Mouse (Mus musculus) neural tube, embryonic 14.5 days (tissue): ENCODE results near the gene Tnpo3. TPM values are rescaled to one million over a fixed set of nuclear protein-coding genes. Genes with fewer than 3 reads are reported as not detected.

Experiments
- ATAC-seq: fragments of 200-750 bp; cut with Nextera tagmentation; 2 replicates; pipeline ENCODE4 v1.8.0; 2017; ENCODE audit warnings: low read depth, mild to moderate bottlenecking, moderate TSS enrichment, moderate library complexity
- H3K27ac ChIP-seq: fragments of 300-500 bp; sonication (generic); 2 replicates; pipeline ENCODE4 v1.5.1; 2014; ENCODE audit warnings: low read depth, mild to moderate bottlenecking, control low read depth, low read length, moderate library complexity, mixed read lengths
- H3K27me3 ChIP-seq: fragments of 300-500 bp; sonication (generic); 2 replicates; pipeline ENCODE4 v1.6.1; 2014; ENCODE audit warnings: low read length; ENCODE audit not compliant: control insufficient read depth, insufficient read depth
- H3K36me3 ChIP-seq: fragments of 300-500 bp; sonication (generic); 2 replicates; pipeline ENCODE4 v1.6.1; 2014; ENCODE audit warnings: low read length, mixed read lengths; ENCODE audit not compliant: control insufficient read depth, insufficient read depth
- H3K4me1 ChIP-seq: fragments of 300-500 bp; sonication (generic); 2 replicates; pipeline ENCODE4 v1.6.1; 2014; ENCODE audit warnings: low read length; ENCODE audit not compliant: control insufficient read depth, insufficient read depth
- H3K4me2 ChIP-seq: fragments of 300-500 bp; sonication (generic); 2 replicates; pipeline ENCODE4 v1.6.1; 2014; ENCODE audit warnings: mild to moderate bottlenecking, low read depth, low read length, control low read depth
- H3K4me3 ChIP-seq: fragments of 300-500 bp; sonication (generic); 2 replicates; pipeline ENCODE4 v1.5.1; 2014; ENCODE audit warnings: low read depth, low read length, control low read depth, mixed read lengths
- H3K9ac ChIP-seq: fragments of 300-500 bp; sonication (generic); replicated peaks from 2 replicates; pipeline ENCODE4 v1.6.1; 2014; ENCODE audit warnings: low read depth, mild to moderate bottlenecking, control low read depth, low read length, mixed read lengths
- H3K9me3 ChIP-seq: fragments of 300-500 bp; sonication (generic); 2 replicates; pipeline ENCODE4 v1.6.1; 2016; ENCODE audit warnings: low read length; ENCODE audit not compliant: control insufficient read depth
- WGBS: fragments of 180-500 bp; shearing (Covaris S2); extraction: QIAGEN DNeasy Blood & Tissue Kit; methylation state at CpG from one replicate; pipeline ENCODE4 v1.1.7; 2014; 5-methylcytosine and 5-hydroxymethylcytosine counted together
- polyA plus RNA-seq: library from polyadenylated mRNA; unstranded; fragments of >200 nt; fragmentation: Nextera tagmentation; extraction: Ambion mirVana; gene quantifications from 2 replicates; pipeline ENCODE4 v1.2.1, GENCODE M21; 2014

Tnpo3 gene
- polyA plus RNA-seq, 1 experiment from 2014 or later, result 83.1 TPM

GRCm38 (mm10) chr6:29506834-29507233 is 102.9 kb downstream of the Tnpo3 start:
- peak; percentile 42; the same call in 1 of the 2 replicates for ATAC-seq

GRCm38 (mm10) chr6:29505493-29505892 is 104.2 kb downstream of the Tnpo3 start:
- WGBS, result 88% methylated on average over 5 of the region's 5 CpGs
- ATAC-seq, result no peak
- Histone ChIP-seq H3K27me3 (peaks cover 8% of the 10 kb centered on the region; the same call in 1 of the 2 replicates), H3K9ac (no peak overlapping the region), H3K4me1 (peaks cover 7% of the 10 kb centered on the region; the same call in 1 of the 2 replicates), H3K9me3 (no peaks in the 10 kb centered on the region), H3K4me2 (no peak overlapping the region), H3K4me3 (no peak overlapping the region), H3K36me3 (no peaks in the 10 kb centered on the region), H3K27ac (no peak overlapping the region)

More at GRCm38 (mm10) chr6:29506834-29507233, 102.9 kb downstream of the Tnpo3 start:
- WGBS, result 22% methylated on average over 8 of the region's 8 CpGs
- Histone ChIP-seq H3K36me3 (no peaks in the 10 kb centered on the region), H3K27me3 (peaks cover 8% of the 10 kb centered on the region; the same call in 1 of the 2 replicates), H3K4me2 (peak overlapping the region; percentile 62), H3K4me1 (peaks cover 7% of the 10 kb centered on the region; the same call in 1 of the 2 replicates), H3K9ac (0 out of 2 replicates have a peak overlapping the region, but pooled peaks have one; percentile 52), H3K27ac (no peak overlapping the region), H3K9me3 (no peaks in the 10 kb centered on the region), H3K4me3 (peak overlapping the region; percentile 42)

- Histone ChIP-seq H3K4me1 (no peaks in the 10 kb centered on the region), H3K4me3 (no peak overlapping the region), H3K4me2 (no peak overlapping the region), H3K27me3 (peaks cover 5% of the 10 kb centered on the region), H3K36me3 (no peaks in the 10 kb centered on the region), H3K27ac (no peak overlapping the region), H3K9me3 (no peaks in the 10 kb centered on the region), H3K9ac (no peak overlapping the region)
- WGBS, result 100% methylated on average over 1 of the region's 1 CpGs
- no peak for ATAC-seq
Observed at GRCm38 (mm10) chr6:29501599-29501998, 108.1 kb downstream of the Tnpo3 start.

- H3K4me1 ChIP-seq, result no peaks in the 10 kb centered on the region
- H3K27me3 ChIP-seq, result peaks cover 10% of the 10 kb centered on the region
- H3K9ac ChIP-seq, result no peak overlapping the region
- H3K9me3 ChIP-seq, result no peaks in the 10 kb centered on the region
- no peak for ATAC-seq
- H3K4me2 ChIP-seq, result no peak overlapping the region
- no peak overlapping the region for H3K27ac ChIP-seq
- WGBS, result 93% methylated on average over 6 of the region's 6 CpGs
- no peak overlapping the region for H3K4me3 ChIP-seq
- H3K36me3 ChIP-seq, result no peaks in the 10 kb centered on the region
Observed at GRCm38 (mm10) chr6:29500810-29501209, 108.9 kb downstream of the Tnpo3 start.

GRCm38 (mm10) chr6:29500177-29500576 is 109.5 kb downstream of the Tnpo3 start:
- Histone ChIP-seq H3K4me1 (no peaks in the 10 kb centered on the region), H3K27me3 (peaks cover 10% of the 10 kb centered on the region), H3K27ac (no peak overlapping the region), H3K4me2 (no peak overlapping the region), H3K36me3 (no peaks in the 10 kb centered on the region), H3K9me3 (no peaks in the 10 kb centered on the region), H3K9ac (no peak overlapping the region), H3K4me3 (no peak overlapping the region)
- ATAC-seq, result no peak
- 95% methylated on average over 7 of the region's 7 CpGs for WGBS

- Histone ChIP-seq H3K4me3 (no peak overlapping the region), H3K27me3 (peaks cover 10% of the 10 kb centered on the region), H3K9me3 (no peaks in the 10 kb centered on the region), H3K27ac (no peak overlapping the region), H3K4me2 (no peak overlapping the region), H3K4me1 (no peaks in the 10 kb centered on the region), H3K36me3 (no peaks in the 10 kb centered on the region), H3K9ac (no peak overlapping the region)
- WGBS, result 44% methylated on average over 2 of the region's 2 CpGs
- no peak for ATAC-seq
Observed at GRCm38 (mm10) chr6:29497791-29498190, 111.9 kb downstream of the Tnpo3 start.

- Histone ChIP-seq H3K36me3 (no peaks in the 10 kb centered on the region), H3K4me2 (no peak overlapping the region), H3K27me3 (peaks cover 10% of the 10 kb centered on the region), H3K27ac (no peak overlapping the region), H3K4me3 (no peak overlapping the region), H3K9me3 (no peaks in the 10 kb centered on the region), H3K4me1 (no peaks in the 10 kb centered on the region), H3K9ac (no peak overlapping the region)
- 19% methylated on average over 25 of the region's 25 CpGs for WGBS
- ATAC-seq, result no peak
Observed at GRCm38 (mm10) chr6:29496270-29496669, 113.4 kb downstream of the Tnpo3 start.

GRCm38 (mm10) chr6:29494101-29494500 is 115.6 kb downstream of the Tnpo3 start:
- H3K36me3 ChIP-seq, result no peaks in the 10 kb centered on the region
- H3K9me3 ChIP-seq, result no peaks in the 10 kb centered on the region
- no peak overlapping the region for H3K9ac ChIP-seq
- no peak overlapping the region for H3K4me2 ChIP-seq
- WGBS, result 90% methylated on average over 4 of the region's 4 CpGs
- peaks cover 10% of the 10 kb centered on the region for H3K27me3 ChIP-seq
- no peak for ATAC-seq
- no peak overlapping the region for H3K27ac ChIP-seq
- no peak overlapping the region for H3K4me3 ChIP-seq
- no peaks in the 10 kb centered on the region for H3K4me1 ChIP-seq
